Mouse (Mus musculus): ENCODE measurements around the gene Gnas. TPM values are rescaled to one million over a fixed set of nuclear protein-coding genes. Genes with fewer than 3 reads are reported as not detected.
"Not testable (repeated sequence)": the region's sequence is repeated elsewhere in the genome, so short reads cannot be mapped to it uniquely, and the experiment has no call there.

The Gnas gene
- polyA plus RNA-seq, 1 experiment = 1,078 TPM

DNA sequence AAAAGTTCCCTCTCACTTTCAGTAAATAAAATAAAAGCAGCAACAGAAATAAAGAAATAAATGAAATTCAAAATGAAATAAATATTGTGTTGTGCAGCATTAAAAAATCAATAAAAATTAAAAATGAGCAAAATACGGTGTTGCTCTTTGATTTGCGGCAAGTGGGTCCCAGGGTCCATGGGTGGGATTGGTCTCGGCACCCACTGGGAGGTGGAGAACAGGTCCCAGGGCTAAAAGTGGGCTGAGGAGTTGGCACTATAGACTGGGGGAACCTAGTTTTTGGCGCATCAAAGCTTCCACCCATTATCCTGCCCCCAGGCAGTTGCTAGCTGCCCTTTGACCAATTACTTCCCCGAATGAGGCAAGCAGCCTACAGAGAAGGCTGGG, 62.5 kb downstream of the Gnas start, which contains the start of gene Gm20721:
TSS of gene Gm20721 (minus strand) at position 101 of the 387 bp plus-strand sequence.
- peaks cover 37% of the 10 kb centered on the region for H3K79me3 ChIP-seq (ENCODE audit: low read depth)
- H3K4me3 ChIP-seq (ENCODE audit: insufficient read depth, poor library complexity, severe bottlenecking) = no peak within 1 kb of the TSS
- H3K36me3 ChIP-seq (ENCODE audit: control insufficient read depth, insufficient read depth) = peaks cover 50% of the 10 kb centered on the region
- TF ChIP-seq MYOD1 (IDR thresholded peaks at IDR 0.05; ENCODE audit: control insufficient read depth, insufficient read length, low read depth) (no peak), MYOG (IDR thresholded peaks at IDR 0.05; ENCODE audit: control insufficient read depth, extremely low read depth, insufficient read length) (no peak)
- H3ac ChIP-seq (ENCODE audit: control insufficient read depth, insufficient read length, low read depth) = no peak within 1 kb of the TSS
- H3K79me2 ChIP-seq (ENCODE audit: control insufficient read depth, insufficient read depth) = peaks cover 41% of the 10 kb centered on the region
- H3K27me3 ChIP-seq (ENCODE audit: control insufficient read depth, insufficient read depth, insufficient read length) = no peaks in the 10 kb centered on the region

DNA sequence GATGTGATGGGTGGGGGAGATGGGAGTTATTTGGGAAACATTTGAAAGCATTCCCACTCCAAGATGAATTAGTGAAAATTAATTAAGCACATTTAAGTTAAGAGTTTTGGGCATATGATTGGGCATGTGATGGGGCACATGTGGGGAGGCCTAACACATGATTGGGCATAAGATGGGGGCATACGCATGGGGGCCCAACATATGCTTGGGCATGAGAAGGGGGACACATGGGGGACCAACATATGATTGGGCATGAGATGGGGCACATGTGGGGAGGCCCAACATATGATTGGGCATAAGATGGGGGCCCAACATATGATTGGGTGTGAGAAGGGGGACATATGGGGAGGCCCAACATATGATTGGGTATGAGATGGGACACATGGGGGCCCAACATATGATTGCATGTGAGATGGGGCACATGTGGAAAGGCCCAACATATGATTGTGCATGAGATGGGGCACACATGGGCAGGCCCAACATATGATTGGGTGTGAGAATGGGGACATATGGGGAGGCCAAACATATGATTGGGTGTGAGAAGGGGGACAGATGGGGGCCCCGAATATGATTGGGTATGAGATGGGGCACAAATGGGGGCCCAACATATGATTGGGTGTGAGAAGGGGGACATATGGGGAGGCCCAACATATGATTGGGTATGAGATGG, 63.0 kb downstream of the Gnas start:
- Histone ChIP-seq H3K36me3 (ENCODE audit: control insufficient read depth, insufficient read depth) (peaks cover 45% of the 10 kb centered on the region), H3K79me3 (ENCODE audit: low read depth) (peaks cover 32% of the 10 kb centered on the region), H3K79me2 (ENCODE audit: control insufficient read depth, insufficient read depth) (peaks cover 36% of the 10 kb centered on the region)
- not testable (repeated sequence) for H3ac ChIP-seq (ENCODE audit: control insufficient read depth, insufficient read length, low read depth); H3K27me3 ChIP-seq (ENCODE audit: control insufficient read depth, insufficient read depth, insufficient read length); H3K4me3 ChIP-seq (ENCODE audit: insufficient read depth, poor library complexity, severe bottlenecking)

GRCm38 (mm10) chr2:174358516-174358915, 74.4 kb downstream of the Gnas start:
- Histone ChIP-seq H3K79me3 (ENCODE audit: low read depth) (no peaks in the 10 kb centered on the region), H3K27me3 (ENCODE audit: control insufficient read depth, insufficient read depth, insufficient read length) (no peaks in the 10 kb centered on the region), H3ac (ENCODE audit: control insufficient read depth, insufficient read length, low read depth) (no peak overlapping the region), H3K36me3 (ENCODE audit: control insufficient read depth, insufficient read depth) (no peaks in the 10 kb centered on the region), H3K79me2 (ENCODE audit: control insufficient read depth, insufficient read depth) (no peaks in the 10 kb centered on the region), H3K4me3 (ENCODE audit: insufficient read depth, poor library complexity, severe bottlenecking) (no peak overlapping the region)
- TF ChIP-seq MYOG (IDR thresholded peaks at IDR 0.05; ENCODE audit: control insufficient read depth, extremely low read depth, insufficient read length) = no peak
- TF ChIP-seq CTCF (IDR thresholded peaks at IDR 0.05; ENCODE audit: control insufficient read depth, insufficient read depth, insufficient read length) = no peak
- TF ChIP-seq MAX (IDR thresholded peaks at IDR 0.05) = no peak
- TF ChIP-seq CEBPB (IDR thresholded peaks at IDR 0.05; ENCODE audit: low read depth) = no peak
- TF ChIP-seq USF1 (IDR thresholded peaks at IDR 0.05; ENCODE audit: low read depth) = no peak
- no peak for TF ChIP-seq MYOD1 (IDR thresholded peaks at IDR 0.05; ENCODE audit: control insufficient read depth, insufficient read length, low read depth)
- TF ChIP-seq FOSL1 (IDR thresholded peaks at IDR 0.05; ENCODE audit: insufficient read depth, low read length, poor library complexity, severe bottlenecking) = no peak

DNA sequence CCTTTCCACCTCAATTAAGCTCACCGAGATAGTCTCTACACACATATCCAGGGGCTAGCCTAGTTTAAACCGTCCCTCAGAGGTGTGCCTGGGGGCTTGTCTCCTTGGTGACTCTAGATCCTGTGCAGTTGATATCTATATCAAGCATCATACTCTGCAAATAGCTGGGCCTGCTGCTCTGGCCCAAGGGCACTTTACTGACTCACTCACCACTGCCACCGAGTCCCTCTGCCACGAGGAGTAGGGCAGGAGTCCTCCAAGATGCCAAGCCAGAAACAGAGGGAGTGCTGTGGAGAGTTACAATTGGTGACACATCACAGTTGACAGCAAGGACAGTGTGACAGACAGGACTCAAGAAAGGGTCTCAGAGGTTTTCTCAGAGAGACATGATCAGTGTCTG, 75.5 kb downstream of the Gnas start:
- H3ac ChIP-seq (ENCODE audit: control insufficient read depth, insufficient read length, low read depth) = no peak overlapping the region
- no peaks in the 10 kb centered on the region for H3K79me3 ChIP-seq (ENCODE audit: low read depth)
- no peaks in the 10 kb centered on the region for H3K36me3 ChIP-seq (ENCODE audit: control insufficient read depth, insufficient read depth)
- no peak overlapping the region for H3K4me3 ChIP-seq (ENCODE audit: insufficient read depth, poor library complexity, severe bottlenecking)
- H3K79me2 ChIP-seq (ENCODE audit: control insufficient read depth, insufficient read depth) = no peaks in the 10 kb centered on the region
- TF ChIP-seq MYOG (IDR thresholded peaks at IDR 0.05; ENCODE audit: control insufficient read depth, extremely low read depth, insufficient read length) (no peak), FOSL1 (IDR thresholded peaks at IDR 0.05; ENCODE audit: insufficient read depth, low read length, poor library complexity, severe bottlenecking) (no peak), MAX (IDR thresholded peaks at IDR 0.05) (no peak), CEBPB (IDR thresholded peaks at IDR 0.05; ENCODE audit: low read depth) (no peak), CTCF (IDR thresholded peaks at IDR 0.05; ENCODE audit: control insufficient read depth, insufficient read depth, insufficient read length) (no peak), USF1 (IDR thresholded peaks at IDR 0.05; ENCODE audit: low read depth) (no peak), MYOD1 (IDR thresholded peaks at IDR 0.05; ENCODE audit: control insufficient read depth, insufficient read length, low read depth) (no peak)
- no peaks in the 10 kb centered on the region for H3K27me3 ChIP-seq (ENCODE audit: control insufficient read depth, insufficient read depth, insufficient read length)

DNA sequence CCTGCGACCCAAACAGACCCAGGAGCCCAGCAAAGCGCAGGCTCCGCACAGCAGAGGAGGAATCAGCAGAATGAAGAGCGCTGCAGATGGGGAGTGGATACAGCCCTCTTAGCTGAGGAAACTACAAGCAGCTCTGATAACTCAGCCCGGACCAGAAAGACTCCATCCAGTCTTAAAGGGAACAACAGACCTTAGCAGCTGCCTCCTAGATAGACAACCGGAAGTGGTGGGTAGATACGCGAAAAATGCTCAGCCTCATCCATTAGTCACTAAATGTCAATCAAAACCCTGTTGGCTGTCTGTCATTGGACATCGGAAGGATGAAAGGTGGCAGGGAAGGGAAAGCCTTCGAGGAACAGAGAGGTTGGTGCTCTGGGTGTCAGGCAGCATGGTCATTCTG, 82.5 kb downstream of the Gnas start:
- H3K36me3 ChIP-seq (ENCODE audit: control insufficient read depth, insufficient read depth) = no peaks in the 10 kb centered on the region

DNA sequence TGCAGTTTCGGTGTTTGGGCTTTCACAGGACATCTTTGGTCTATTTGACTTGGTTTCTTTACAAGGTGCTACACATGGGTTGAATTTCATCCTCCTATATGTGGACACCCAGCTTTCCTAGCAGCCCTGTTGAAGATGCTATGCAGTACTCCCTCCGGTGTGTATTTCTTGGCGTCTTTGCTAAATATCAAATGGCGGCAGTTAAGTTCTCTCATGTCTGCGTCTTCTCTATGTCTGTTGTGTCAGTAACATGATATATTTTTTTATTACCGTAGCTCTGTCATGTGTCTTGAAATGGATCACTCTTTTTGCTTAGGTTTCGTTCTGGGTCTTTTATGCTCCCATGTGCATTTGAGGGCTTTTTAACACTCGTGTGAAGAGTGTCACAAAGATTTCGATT, 96.9 kb downstream of the Gnas start:
- no peak for TF ChIP-seq MYOD1 (IDR thresholded peaks at IDR 0.05; ENCODE audit: control insufficient read depth, insufficient read length, low read depth)
- TF ChIP-seq CEBPB (IDR thresholded peaks at IDR 0.05; ENCODE audit: low read depth) = no peak
- no peak for TF ChIP-seq MAX (IDR thresholded peaks at IDR 0.05)
- no peak for TF ChIP-seq USF1 (IDR thresholded peaks at IDR 0.05; ENCODE audit: low read depth)
- no peak for TF ChIP-seq FOSL1 (IDR thresholded peaks at IDR 0.05; ENCODE audit: insufficient read depth, low read length, poor library complexity, severe bottlenecking)
- TF ChIP-seq CTCF (IDR thresholded peaks at IDR 0.05; ENCODE audit: control insufficient read depth, insufficient read depth, insufficient read length) = no peak
- no peak for TF ChIP-seq MYOG (IDR thresholded peaks at IDR 0.05; ENCODE audit: control insufficient read depth, extremely low read depth, insufficient read length)
- no peaks in the 10 kb centered on the region for H3K79me3 ChIP-seq (ENCODE audit: low read depth)

More for the DNA sequence above, 82.5 kb downstream of the Gnas start:
- Histone ChIP-seq H3ac (ENCODE audit: control insufficient read depth, insufficient read length, low read depth) (no peak overlapping the region), H3K79me3 (ENCODE audit: low read depth) (no peaks in the 10 kb centered on the region), H3K4me3 (ENCODE audit: insufficient read depth, poor library complexity, severe bottlenecking) (no peak overlapping the region), H3K27me3 (ENCODE audit: control insufficient read depth, insufficient read depth, insufficient read length) (peaks cover 8% of the 10 kb centered on the region), H3K79me2 (ENCODE audit: control insufficient read depth, insufficient read depth) (no peaks in the 10 kb centered on the region)
- TF ChIP-seq MAX (IDR thresholded peaks at IDR 0.05) (no peak), FOSL1 (IDR thresholded peaks at IDR 0.05; ENCODE audit: insufficient read depth, low read length, poor library complexity, severe bottlenecking) (no peak), USF1 (IDR thresholded peaks at IDR 0.05; ENCODE audit: low read depth) (no peak), MYOD1 (IDR thresholded peaks at IDR 0.05; ENCODE audit: control insufficient read depth, insufficient read length, low read depth) (no peak), CTCF (IDR thresholded peaks at IDR 0.05; ENCODE audit: control insufficient read depth, insufficient read depth, insufficient read length) (no peak), MYOG (IDR thresholded peaks at IDR 0.05; ENCODE audit: control insufficient read depth, extremely low read depth, insufficient read length) (no peak), CEBPB (IDR thresholded peaks at IDR 0.05; ENCODE audit: low read depth) (no peak)

More for the DNA sequence above, 96.9 kb downstream of the Gnas start:
- Histone ChIP-seq H3K79me2 (ENCODE audit: control insufficient read depth, insufficient read depth) (no peaks in the 10 kb centered on the region), H3ac (ENCODE audit: control insufficient read depth, insufficient read length, low read depth) (no peak overlapping the region), H3K36me3 (ENCODE audit: control insufficient read depth, insufficient read depth) (no peaks in the 10 kb centered on the region), H3K27me3 (ENCODE audit: control insufficient read depth, insufficient read depth, insufficient read length) (no peaks in the 10 kb centered on the region), H3K4me3 (ENCODE audit: insufficient read depth, poor library complexity, severe bottlenecking) (no peak overlapping the region)
